ENCODE assay signal across 8 mouse cellular contexts in the genomic region with DNA sequence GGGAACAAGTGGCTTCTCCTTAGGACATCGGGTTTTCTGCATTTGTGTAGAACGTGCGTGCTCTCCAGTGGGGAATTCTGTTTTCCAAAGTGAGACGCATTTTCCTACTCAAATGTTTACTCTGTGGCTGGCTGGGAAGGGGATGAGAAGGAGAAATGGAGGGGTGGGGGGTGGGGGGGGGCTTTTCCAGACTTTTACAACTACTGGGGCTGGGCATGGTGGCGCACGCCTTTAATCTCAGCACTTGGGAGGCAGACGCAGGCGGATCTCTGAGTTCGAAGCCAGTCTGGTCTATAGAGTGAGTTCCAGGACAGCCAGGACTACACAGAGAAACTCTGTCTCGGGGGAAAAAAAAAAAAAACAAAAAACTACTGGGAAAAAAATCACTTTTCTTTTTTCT. TPM values are rescaled to one million over a fixed set of nuclear protein-coding genes. Genes with fewer than 3 reads are reported as not detected.
A peak's percentile ranks its signal among the peaks of the same experiment; 100 is the strongest.
DNase-seq lines count a peak whose midpoint lies in the region; ATAC-seq and TF ChIP-seq lines count a peak whose summit lies in the region.

No protein-coding gene starts in this region.

- H3K4me3 ChIP-seq in gastrocnemius, adult 2 months = peak overlapping the region; percentile 88
- H3K4me3 ChIP-seq in C2C12 (ENCODE audit: insufficient read depth, poor library complexity, severe bottlenecking) = peak overlapping the region; percentile 32
- H3K4me3 ChIP-seq in forebrain, embryonic 16.5 days (replicated peaks; ENCODE audit: low read length) = peak overlapping the region; percentile 58
- peak overlapping the region; percentile 59 to 73 for H3K4me3 ChIP-seq in liver, embryonic 14.5 days (ENCODE audit: insufficient read depth in 1 of 2, low read depth in 2 of 2, low read length in 2 of 2)

- no peak overlapping the region for H3ac ChIP-seq in C2C12 (ENCODE audit: control insufficient read depth, insufficient read length, low read depth)

- WGBS in forebrain, embryonic 16.5 days = 52% methylated on average over 10 of the region's 10 CpGs
- WGBS in liver, embryonic 14.5 days (ENCODE audit: insufficient replicate concordance) = 62% methylated on average over 10 of the region's 10 CpGs

- H3K9ac ChIP-seq in forebrain, embryonic 16.5 days (replicated peaks; ENCODE audit: low read depth, low read length) = peak overlapping the region; percentile 79; the same call in 1 of the 2 replicates
- H3K9ac ChIP-seq in liver, embryonic 14.5 days (replicated peaks) = no peak overlapping the region

- no peaks in the 10 kb centered on the region for H3K79me3 ChIP-seq in C2C12 (ENCODE audit: low read depth)

- H3K4me1 ChIP-seq in forebrain, embryonic 16.5 days (replicated peaks; ENCODE audit: control insufficient read depth, insufficient read depth, low read length) = peaks cover 5% of the 10 kb centered on the region; the same call in 1 of the 2 replicates
- no peaks in the 10 kb centered on the region; a peak in 1 of 4 replicates for H3K4me1 ChIP-seq in liver, embryonic 14.5 days (replicated peaks; ENCODE audit: control insufficient read depth in 2 of 2, insufficient read depth in 2 of 2, low read length in 1 of 2)

- no peak for DNase-seq in gastrocnemius, adult 2 months
- no peak for DNase-seq in gastrocnemius, postnatal 25 days
- DNase-seq in liver, embryonic 14.5 days (ENCODE audit: low read depth in 3 of 3, low spot score in 3 of 3) = no peak
- DNase-seq in adrenal gland, postnatal 14 days = no peak
- no peak for DNase-seq in right cerebral cortex, postnatal 36 days (ENCODE audit: low spot score in 2 of 2)

- TF ChIP-seq CTCF in gastrocnemius, adult 2 months (IDR thresholded peaks at IDR 0.05) = no peak
- TF ChIP-seq CTCF in C2C12 (IDR thresholded peaks at IDR 0.05; ENCODE audit: control insufficient read depth, insufficient read depth, insufficient read length) = no peak
- no peak for TF ChIP-seq CTCF in liver, embryonic 14.5 days (IDR thresholded peaks at IDR 0.05; ENCODE audit: low read depth)

- no peak for ATAC-seq in forebrain, embryonic 16.5 days
- no peak for ATAC-seq in liver, embryonic 14.5 days (ENCODE audit: insufficient read depth)
- ATAC-seq in CD4-positive, CD25-positive, alpha-beta regulatory T cell, adult 4 months = no peak

- H3K4me2 ChIP-seq in forebrain, embryonic 16.5 days (ENCODE audit: low read length) = peak overlapping the region; percentile 83
- H3K4me2 ChIP-seq in liver, embryonic 14.5 days (ENCODE audit: low read depth) = peak overlapping the region; percentile 76

- H3K27ac ChIP-seq in gastrocnemius, adult 2 months = peak overlapping the region; percentile 92
- no peak overlapping the region for H3K27ac ChIP-seq in forebrain, embryonic 16.5 days (ENCODE audit: low read length)
- no peak overlapping the region for H3K27ac ChIP-seq in liver, embryonic 14.5 days

- intact Hi-C loops in gastrocnemius, adult 2 months (cut with DNase I) = no loop called here

- TF ChIP-seq EP300 in liver, embryonic 14.5 days (IDR thresholded peaks at IDR 0.05; ENCODE audit: low read depth) = no peak

- H3K79me2 ChIP-seq in C2C12 (ENCODE audit: control insufficient read depth, insufficient read depth) = no peaks in the 10 kb centered on the region

- no peaks in the 10 kb centered on the region for H3K36me3 ChIP-seq in C2C12 (ENCODE audit: control insufficient read depth, insufficient read depth)
- no peaks in the 10 kb centered on the region for H3K36me3 ChIP-seq in forebrain, embryonic 16.5 days (ENCODE audit: control insufficient read depth, insufficient read depth)
- H3K36me3 ChIP-seq in liver, embryonic 14.5 days (replicated peaks; ENCODE audit: control insufficient read depth, insufficient read depth, low read depth) = no peaks in the 10 kb centered on the region

- H3K27me3 ChIP-seq in C2C12 (ENCODE audit: control insufficient read depth, insufficient read depth, insufficient read length) = no peaks in the 10 kb centered on the region
- no peaks in the 10 kb centered on the region for H3K27me3 ChIP-seq in forebrain, embryonic 16.5 days (replicated peaks; ENCODE audit: control insufficient read depth, insufficient read depth, low read length)
- H3K27me3 ChIP-seq in liver, embryonic 14.5 days (ENCODE audit: control insufficient read depth, insufficient read depth, low read length) = no peaks in the 10 kb centered on the region

- no peaks in the 10 kb centered on the region for H3K9me3 ChIP-seq in forebrain, embryonic 16.5 days (ENCODE audit: control insufficient read depth, low read length)
- H3K9me3 ChIP-seq in liver, embryonic 14.5 days (ENCODE audit: control insufficient read depth, low read length) = no peaks in the 10 kb centered on the region

TF ChIP-seq in C2C12, 6 proteins besides CTCF, POLR2A, EP300 and RAD21:
- TF ChIP-seq CEBPB (IDR thresholded peaks at IDR 0.05; ENCODE audit: low read depth) (no peak), MYOD1 (IDR thresholded peaks at IDR 0.05; ENCODE audit: control insufficient read depth, insufficient read length, low read depth) (no peak), MAX (IDR thresholded peaks at IDR 0.05) (no peak), USF1 (IDR thresholded peaks at IDR 0.05; ENCODE audit: low read depth) (no peak), MYOG (IDR thresholded peaks at IDR 0.05; ENCODE audit: control insufficient read depth, extremely low read depth, insufficient read length) (no peak), FOSL1 (IDR thresholded peaks at IDR 0.05; ENCODE audit: insufficient read depth, low read length, poor library complexity, severe bottlenecking) (no peak)

RNA-seq across cellular contexts. Expression of a gene that starts 27.6 kb away (rescaled TPM):
- 1 to 10 TPM; 1.2 to 1.5 TPM for total RNA-seq in gastrocnemius, adult 2 months (2021)
- 1 to 10 TPM in 1 of 2 experiments, under 1 TPM in 1; 0.75 to 1.2 TPM for total RNA-seq in gastrocnemius, postnatal 25 days (2021)
- 0.20 TPM for polyA plus RNA-seq in C2C12 (2012; fragmentation: generic; extraction: Trizol)
- polyA plus RNA-seq in forebrain, embryonic 16.5 days (2015; fragmentation: Nextera tagmentation; extraction: Ambion mirVana) = 3.0 and 3.6 TPM in 2 replicates
- polyA plus RNA-seq in liver, embryonic 14.5 days (2012; rRNA removed) = 0.22 and 0.25 TPM in 2 replicates
- 0.14 and 0.29 TPM in 2 replicates for polyA plus RNA-seq in liver, embryonic 14.5 days (2014; fragmentation: Nextera tagmentation; extraction: Ambion mirVana)
- 2.3 and 2.7 TPM in 2 replicates for total RNA-seq in adrenal gland, postnatal 14 days (2021)
- 1 to 10 TPM in 1 of 2 experiments, under 1 TPM in 1; 0.92 to 1.0 TPM for polyA plus RNA-seq in CD4-positive, CD25-positive, alpha-beta regulatory T cell, adult 4 months (2017; shearing (Covaris generic))

Comparison
In these comparisons a context has a peak if more than half of its experiments do, and no peak if none do; other contexts are left out.
1. H3K4me3 ChIP-seq: peak in every context shown above with its lines; median percentile 88 in gastrocnemius, adult 2 months; 66 in liver, embryonic 14.5 days; 58 in forebrain, embryonic 16.5 days; 32 in C2C12.